Mouse (Mus musculus): ENCODE data around the gene Klhdc3. TPM values are rescaled to one million over a fixed set of nuclear protein-coding genes. Genes with fewer than 3 reads are reported as not detected.

The Klhdc3 gene
- polyA plus RNA-seq, 1 experiment: 78.1 TPM

DNA sequence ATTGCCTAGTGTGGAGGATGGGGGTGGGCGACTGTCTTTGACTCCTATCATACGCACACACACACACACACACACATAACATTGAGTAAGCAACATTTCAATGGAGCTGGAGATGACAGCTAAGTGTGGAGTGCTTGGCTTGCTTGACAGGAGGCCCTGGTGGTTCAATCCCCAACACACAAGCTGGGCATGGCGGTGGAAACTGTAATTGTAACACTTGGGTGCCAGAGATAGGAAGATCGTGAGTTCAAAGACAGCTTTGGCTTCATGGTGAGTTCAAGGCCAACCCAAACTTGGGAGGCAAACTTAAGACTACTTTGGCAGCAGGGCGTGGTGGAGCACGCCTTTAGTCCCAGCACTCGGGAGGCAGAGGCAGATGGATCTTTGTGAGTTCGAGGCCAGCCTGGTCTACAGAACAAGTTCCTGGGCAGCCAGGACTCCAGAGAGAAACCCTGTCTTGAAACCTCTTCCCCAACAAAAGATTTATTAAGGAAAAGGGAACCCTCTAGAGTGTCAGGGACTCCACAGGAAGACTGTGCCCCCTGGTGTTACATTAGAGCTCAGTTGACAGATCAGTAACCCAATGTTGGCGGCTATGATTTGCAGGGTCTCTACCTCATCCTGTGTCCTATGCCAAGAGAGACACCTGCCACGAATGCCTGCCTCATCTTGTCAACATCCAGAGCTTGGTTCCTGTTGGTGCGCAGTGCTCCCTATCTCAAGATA, 34.2 kb upstream of the Klhdc3 start:
- TF ChIP-seq CTCF (IDR thresholded peaks at IDR 0.05; ENCODE audit: insufficient read depth, low read length): no peak
- no peak for TF ChIP-seq POLR2A (IDR thresholded peaks at IDR 0.05; ENCODE audit: borderline replicate concordance, extremely low read depth, low read depth, low read length)
- WGBS: 92% methylated on average over 11 of the region's 11 CpGs
- Histone ChIP-seq H3K4me3 (replicated peaks; ENCODE audit: extremely low read depth, low read depth, low read length) (no peak overlapping the region), H3K4me1 (ENCODE audit: control insufficient read depth, insufficient read depth, low read length) (peaks cover 4% of the 10 kb centered on the region)
- no peak for DNase-seq

DNA sequence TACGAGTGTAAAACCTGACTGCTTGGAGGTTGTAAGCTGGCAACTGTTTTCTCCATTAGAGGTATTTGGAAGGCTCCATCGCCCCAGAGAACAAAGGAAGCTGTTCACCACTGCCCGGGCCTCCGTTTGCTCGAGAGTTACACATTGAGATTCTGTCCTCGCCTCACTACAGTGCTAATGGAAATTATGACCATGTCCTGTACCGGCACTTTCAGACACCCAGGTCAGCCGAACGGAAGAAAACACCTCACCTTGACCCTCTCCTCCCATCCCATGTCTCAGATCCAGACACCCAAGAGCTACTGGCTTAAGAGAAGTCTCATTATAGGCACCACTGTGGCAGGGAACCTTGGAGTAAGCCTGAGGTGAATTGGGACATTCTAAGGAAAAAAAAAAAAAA, 33.1 kb upstream of the Klhdc3 start:
- no peak overlapping the region for H3K4me3 ChIP-seq (replicated peaks; ENCODE audit: extremely low read depth, low read depth, low read length)
- peaks cover 4% of the 10 kb centered on the region for H3K4me1 ChIP-seq (ENCODE audit: control insufficient read depth, insufficient read depth, low read length)
- TF ChIP-seq CTCF (IDR thresholded peaks at IDR 0.05; ENCODE audit: insufficient read depth, low read length) (no peak), POLR2A (IDR thresholded peaks at IDR 0.05; ENCODE audit: borderline replicate concordance, extremely low read depth, low read depth, low read length) (no peak)
- no peak for DNase-seq
- 85% methylated on average over 9 of the region's 9 CpGs for WGBS

- no peak for DNase-seq
- Histone ChIP-seq H3K4me3 (replicated peaks; ENCODE audit: extremely low read depth, low read depth, low read length) (peak overlapping the region; percentile 13), H3K4me1 (ENCODE audit: control insufficient read depth, insufficient read depth, low read length) (peaks cover 4% of the 10 kb centered on the region)
- TF ChIP-seq CTCF (IDR thresholded peaks at IDR 0.05; ENCODE audit: insufficient read depth, low read length) (no peak), POLR2A (IDR thresholded peaks at IDR 0.05; ENCODE audit: borderline replicate concordance, extremely low read depth, low read depth, low read length) (no peak)
- 34% methylated on average over 7 of the region's 7 CpGs for WGBS
Measured at GRCm38 (mm10) chr17:46712442-46712841, 31.7 kb upstream of the Klhdc3 start.

GRCm38 (mm10) chr17:46711612-46712271, 31.0 kb upstream of the Klhdc3 start:
- H3K4me3 ChIP-seq (replicated peaks; ENCODE audit: extremely low read depth, low read depth, low read length): peak overlapping the region; percentile 81
- peaks cover 4% of the 10 kb centered on the region for H3K4me1 ChIP-seq (ENCODE audit: control insufficient read depth, insufficient read depth, low read length)
- WGBS: under 1% methylated on average over 49 of the region's 76 CpGs
- TF ChIP-seq POLR2A (IDR thresholded peaks at IDR 0.05; ENCODE audit: borderline replicate concordance, extremely low read depth, low read depth, low read length) (no peak), CTCF (IDR thresholded peaks at IDR 0.05; ENCODE audit: insufficient read depth, low read length) (no peak)
- DNase-seq: peak; percentile 39

DNA sequence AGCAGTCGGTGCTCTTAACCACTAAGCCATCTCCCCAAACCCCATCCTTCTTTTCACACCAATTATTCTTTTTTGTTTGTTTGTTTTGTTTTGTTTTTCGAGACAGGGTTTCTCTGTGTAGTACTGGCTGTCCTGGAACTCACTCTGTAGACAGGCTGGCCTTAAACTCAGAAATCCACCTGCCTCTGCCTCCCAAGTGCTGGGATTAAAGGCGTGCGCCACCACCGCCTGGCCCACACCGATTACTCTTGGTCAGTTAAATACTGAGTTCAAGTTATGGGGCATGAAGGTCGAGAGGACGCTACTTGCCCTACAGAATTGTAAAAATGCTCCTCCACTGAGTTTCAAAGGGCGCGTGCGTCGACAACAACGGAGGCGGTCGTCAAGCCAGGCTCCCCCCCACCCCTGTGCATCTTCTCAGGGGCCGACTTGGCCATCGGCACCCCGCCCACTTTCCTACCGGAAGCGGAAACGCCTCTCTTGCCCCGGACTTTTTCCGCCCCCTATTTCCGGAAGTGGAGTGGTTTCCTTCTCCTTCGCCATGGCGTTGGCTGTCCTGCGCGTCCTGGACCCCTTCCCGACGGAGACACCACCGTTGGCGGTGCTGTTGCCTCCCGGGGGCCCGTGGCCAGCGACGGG, 30.4 kb upstream of the Klhdc3 start, which contains the start of gene Pex6:
Gene Pex6 (plus strand): TSS at position 505 of the 639 bp plus-strand sequence.
- Histone ChIP-seq H3K4me3 (replicated peaks; ENCODE audit: extremely low read depth, low read depth, low read length) (peak within 1 kb of the TSS; percentile 81), H3K4me1 (ENCODE audit: control insufficient read depth, insufficient read depth, low read length) (peaks cover 4% of the 10 kb centered on the region)
- TF ChIP-seq POLR2A (IDR thresholded peaks at IDR 0.05; ENCODE audit: borderline replicate concordance, extremely low read depth, low read depth, low read length) (peak; percentile 79; the same call in 1 of the 2 replicates), CTCF (IDR thresholded peaks at IDR 0.05; ENCODE audit: insufficient read depth, low read length) (no peak)
- peak; percentile 87 for DNase-seq
- 5% methylated on average over 36 of the region's 36 CpGs for WGBS

DNA sequence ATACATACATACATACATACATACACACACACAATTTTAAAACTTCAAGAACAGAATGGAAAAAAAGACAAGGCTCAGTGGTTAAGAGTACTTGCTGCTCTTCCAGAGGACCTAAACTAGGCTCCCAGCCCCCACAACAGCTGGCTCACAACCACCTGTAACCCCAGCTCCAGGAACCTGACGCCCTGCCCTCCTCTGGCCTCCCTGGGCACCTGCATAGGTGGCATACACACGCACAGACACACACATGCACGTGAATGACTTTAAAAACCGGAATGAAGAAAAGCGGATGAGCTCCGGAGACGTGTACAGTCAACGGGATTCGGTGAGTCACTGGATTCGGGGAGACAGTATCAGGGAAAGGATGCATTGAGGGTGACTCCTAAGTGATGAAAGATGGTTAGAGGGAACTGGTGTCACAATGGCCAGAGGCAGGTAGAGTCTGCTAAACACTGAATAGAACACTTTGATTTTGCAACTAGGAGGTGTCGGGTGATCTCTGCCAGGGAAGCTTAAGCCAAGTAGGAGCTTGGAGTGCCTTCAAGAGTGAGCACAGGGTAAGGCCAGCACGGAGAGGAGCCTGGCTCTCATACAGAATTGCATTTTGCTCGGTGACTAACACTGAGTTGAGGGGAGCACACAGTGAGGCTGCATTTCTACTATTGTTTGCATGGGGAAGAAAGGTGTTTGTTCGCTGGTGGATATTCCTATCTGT, 25.8 kb upstream of the Klhdc3 start:
- DNase-seq: no peak
- H3K4me1 ChIP-seq (ENCODE audit: control insufficient read depth, insufficient read depth, low read length): peaks cover 5% of the 10 kb centered on the region
- 85% methylated on average over 14 of the region's 14 CpGs for WGBS
- no peak overlapping the region for H3K4me3 ChIP-seq (replicated peaks; ENCODE audit: extremely low read depth, low read depth, low read length)
- TF ChIP-seq POLR2A (IDR thresholded peaks at IDR 0.05; ENCODE audit: borderline replicate concordance, extremely low read depth, low read depth, low read length) (no peak), CTCF (IDR thresholded peaks at IDR 0.05; ENCODE audit: insufficient read depth, low read length) (no peak)

DNA sequence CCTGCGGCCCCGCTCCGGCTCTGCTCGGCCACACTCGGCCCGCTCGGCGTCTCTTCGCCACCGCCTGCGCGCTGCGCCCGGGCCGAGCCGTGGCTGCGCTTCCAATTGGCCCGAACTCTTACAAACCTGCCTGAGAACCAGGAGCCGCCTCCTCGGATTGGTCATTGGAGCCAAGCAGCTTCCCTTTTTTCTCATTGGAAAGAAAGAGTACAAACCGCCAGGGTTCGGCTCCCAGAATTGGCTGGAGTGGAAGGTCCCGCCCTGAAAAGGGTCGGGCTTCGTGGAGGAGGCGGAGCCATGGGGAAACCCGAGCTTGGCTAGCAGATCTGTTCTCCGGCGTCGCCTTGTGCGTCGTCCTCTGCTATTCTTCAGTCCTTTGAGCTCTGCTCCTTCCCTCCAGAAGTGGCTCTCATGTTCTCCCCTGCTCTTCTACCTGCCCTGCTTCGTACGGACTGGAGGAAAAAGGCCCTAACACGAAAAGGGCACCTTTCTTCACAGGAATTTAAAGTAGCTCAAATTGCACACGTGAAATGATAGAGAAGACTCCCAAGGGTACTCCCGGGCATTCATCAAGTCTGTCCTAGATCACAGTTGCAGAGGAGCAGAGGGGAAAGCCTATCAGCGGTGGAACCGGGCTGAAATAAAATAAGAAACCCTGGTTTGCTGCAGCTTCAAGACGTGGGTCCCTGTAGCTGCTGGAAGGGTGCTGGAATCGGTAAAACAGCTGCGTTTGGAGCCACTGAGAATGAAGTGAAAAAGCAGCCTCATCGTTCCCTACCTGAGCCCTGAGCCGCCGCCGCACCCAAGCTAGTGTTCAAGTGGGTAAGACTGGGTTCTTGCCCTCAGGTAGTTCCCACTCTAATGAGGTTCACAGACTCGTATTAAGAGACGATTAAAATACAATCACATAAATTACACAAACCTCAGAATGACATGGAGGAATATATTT, 24.4 kb upstream of the Klhdc3 start, which contains the start of gene Ppp2r5d:
Gene Ppp2r5d (minus strand): TSS at position 225 of the 949 bp plus-strand sequence.
- peaks cover 8% of the 10 kb centered on the region for H3K4me1 ChIP-seq (ENCODE audit: control insufficient read depth, insufficient read depth, low read length)
- peak within 1 kb of the TSS; percentile 86 for H3K4me3 ChIP-seq (replicated peaks; ENCODE audit: extremely low read depth, low read depth, low read length)
- under 1% methylated on average over 48 of the region's 48 CpGs for WGBS
- TF ChIP-seq CTCF (IDR thresholded peaks at IDR 0.05; ENCODE audit: insufficient read depth, low read length) (no peak), POLR2A (IDR thresholded peaks at IDR 0.05; ENCODE audit: borderline replicate concordance, extremely low read depth, low read depth, low read length) (peak; percentile 72; the same call in 1 of the 2 replicates)
- DNase-seq: peak; percentile 96
